Mouse (Mus musculus): ENCODE data around the gene P2rx4.
A peak's percentile ranks its signal among the peaks of the same experiment; 100 is the strongest.

The P2rx4 gene

GRCm38 (mm10) chr5:122703574-122703973, 3.8 kb upstream of the P2rx4 start:
- DNase-seq (ENCODE audit: low spot score) = no peak

GRCm38 (mm10) chr5:122704571-122704970, 2.8 kb upstream of the P2rx4 start:
- no peak for DNase-seq (ENCODE audit: low spot score)

- no peak for DNase-seq (ENCODE audit: low spot score)
Measured at GRCm38 (mm10) chr5:122705174-122705573, 2.2 kb upstream of the P2rx4 start.

GRCm38 (mm10) chr5:122706917-122707275, 448 bp upstream of the P2rx4 start:
- DNase-seq (ENCODE audit: low spot score) = no peak

- no peak for DNase-seq (ENCODE audit: low spot score)
Measured at GRCm38 (mm10) chr5:122708819-122709218, 1.5 kb downstream of the P2rx4 start.

GRCm38 (mm10) chr5:122715723-122716122, 8.4 kb downstream of the P2rx4 start:
- DNase-seq (ENCODE audit: low spot score) = no peak

GRCm38 (mm10) chr5:122716793-122717192, 9.4 kb downstream of the P2rx4 start:
- DNase-seq (ENCODE audit: low spot score) = no peak

GRCm38 (mm10) chr5:122718400-122718799, 11.1 kb downstream of the P2rx4 start:
- no peak for DNase-seq (ENCODE audit: low spot score)

- DNase-seq (ENCODE audit: low spot score) = no peak
Measured at GRCm38 (mm10) chr5:122719168-122719567, 11.8 kb downstream of the P2rx4 start.

- DNase-seq (ENCODE audit: low spot score) = no peak
Measured at GRCm38 (mm10) chr5:122725453-122725852, 18.1 kb downstream of the P2rx4 start.

GRCm38 (mm10) chr5:122726068-122726467, 18.7 kb downstream of the P2rx4 start:
- DNase-seq (ENCODE audit: low spot score) = peak; percentile 78

- no peak for DNase-seq (ENCODE audit: low spot score)
Measured at GRCm38 (mm10) chr5:122726595-122726994, 19.3 kb downstream of the P2rx4 start.

GRCm38 (mm10) chr5:122727096-122727495, 19.8 kb downstream of the P2rx4 start:
- DNase-seq (ENCODE audit: low spot score) = no peak

- no peak for DNase-seq (ENCODE audit: low spot score)
Measured at GRCm38 (mm10) chr5:122730776-122731175, 23.4 kb downstream of the P2rx4 start.

- DNase-seq (ENCODE audit: low spot score) = peak; percentile 79
Measured at GRCm38 (mm10) chr5:122731321-122731720, 24.0 kb downstream of the P2rx4 start.

- no peak for DNase-seq (ENCODE audit: low spot score)
Measured at GRCm38 (mm10) chr5:122731991-122732673, 24.8 kb downstream of the P2rx4 start.

- DNase-seq (ENCODE audit: low spot score) = no peak
Measured at GRCm38 (mm10) chr5:122733881-122734280, 26.5 kb downstream of the P2rx4 start.

- no peak for DNase-seq (ENCODE audit: low spot score)
Measured at GRCm38 (mm10) chr5:122735853-122736252, 28.5 kb downstream of the P2rx4 start.

- no peak for DNase-seq (ENCODE audit: low spot score)
Measured at GRCm38 (mm10) chr5:122736761-122737160, 29.4 kb downstream of the P2rx4 start.

GRCm38 (mm10) chr5:122743880-122744422, 36.6 kb downstream of the P2rx4 start:
- no peak for DNase-seq (ENCODE audit: low spot score)

GRCm38 (mm10) chr5:122747950-122748349, 40.6 kb downstream of the P2rx4 start:
- DNase-seq (ENCODE audit: low spot score) = no peak

GRCm38 (mm10) chr5:122754477-122754876, 47.1 kb downstream of the P2rx4 start:
- DNase-seq (ENCODE audit: low spot score) = no peak

- no peak for DNase-seq (ENCODE audit: low spot score)
Measured at GRCm38 (mm10) chr5:122755620-122756019, 48.3 kb downstream of the P2rx4 start.

GRCm38 (mm10) chr5:122756144-122756543, 48.8 kb downstream of the P2rx4 start:
- no peak for DNase-seq (ENCODE audit: low spot score)
